Mouse (Mus musculus) liver, postnatal 0 days (tissue): ENCODE results near the gene Pxdn.

Source experiments
- CTCF ChIP-seq: sonication (generic); IDR thresholded peaks from 2 replicates; pipeline ENCODE4 v1.5.1; 2016; ENCODE audit warnings: antibody characterized with exemption, low read depth
- EP300 ChIP-seq: IDR thresholded peaks from 2 replicates; pipeline ENCODE4 v1.6.1; 2016; ENCODE audit warnings: antibody characterized with exemption, low read depth, mild to moderate bottlenecking

DNA sequence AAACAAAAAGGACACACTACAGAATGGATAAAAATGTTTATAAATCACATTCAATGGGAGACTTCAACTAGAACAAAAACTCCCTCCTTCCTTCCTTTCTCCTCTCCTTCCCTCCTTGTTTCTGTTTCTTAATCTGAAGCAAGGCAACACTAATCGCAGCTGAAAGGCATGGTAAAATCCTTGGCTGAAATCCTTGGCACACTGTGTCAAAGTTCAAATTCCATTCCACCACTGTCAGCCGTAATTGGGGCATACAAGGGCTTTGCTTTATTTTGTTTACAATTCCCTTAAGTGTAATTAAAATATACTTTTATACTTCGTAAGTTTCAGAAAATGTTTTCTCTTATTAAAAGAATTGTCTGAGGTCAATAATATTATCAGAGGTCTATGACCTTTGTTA lies 86.1 kb downstream of the Pxdn start:
- TF ChIP-seq CTCF (no peak), EP300 (no peak)
